Mouse (Mus musculus) kidney, adult 2 months (tissue): Measurements from ENCODE around the gene Myo18b.

ENCODE experiments used
- CTCF ChIP-seq: fragments of 200-500 bp; conservative IDR thresholded peaks from 2 replicates; pipeline ENCODE4 v1.5.1; 2011; ENCODE audit warnings: low read depth, mild to moderate bottlenecking, control low read depth, low read length, moderate library complexity, mixed read lengths; ENCODE audit not compliant: insufficient read depth, insufficient read length
- POLR2A ChIP-seq: fragments of 200-500 bp; IDR thresholded peaks from one replicate; pipeline ENCODE4 v1.6.1; 2011; ENCODE audit warnings: low read depth, low read length, control low read depth

DNA sequence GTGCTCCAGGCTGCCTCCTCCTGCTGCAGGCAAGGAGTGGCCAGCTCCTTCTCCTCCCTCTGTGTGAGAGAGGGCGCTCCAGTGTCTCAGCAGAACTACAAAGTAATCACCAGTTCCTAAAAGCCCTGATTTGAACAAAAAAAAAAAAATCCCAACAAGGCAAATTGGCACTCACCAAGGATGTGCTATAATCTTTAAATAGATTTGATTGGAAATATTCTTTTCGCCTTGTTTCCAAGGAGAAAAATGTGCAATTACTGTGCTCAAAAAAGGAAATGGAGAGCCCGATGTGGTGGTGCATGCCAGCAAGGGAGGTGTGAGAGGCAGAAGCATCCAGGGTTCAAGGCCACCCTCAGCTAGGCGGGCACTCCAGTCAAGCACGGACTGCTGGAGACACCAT, 35.7 kb upstream of the Myo18b start:
- TF ChIP-seq CTCF, result no peak
- no peak for TF ChIP-seq POLR2A
